Mouse (Mus musculus): ENCODE data around the gene Cdrt4.

DNA sequence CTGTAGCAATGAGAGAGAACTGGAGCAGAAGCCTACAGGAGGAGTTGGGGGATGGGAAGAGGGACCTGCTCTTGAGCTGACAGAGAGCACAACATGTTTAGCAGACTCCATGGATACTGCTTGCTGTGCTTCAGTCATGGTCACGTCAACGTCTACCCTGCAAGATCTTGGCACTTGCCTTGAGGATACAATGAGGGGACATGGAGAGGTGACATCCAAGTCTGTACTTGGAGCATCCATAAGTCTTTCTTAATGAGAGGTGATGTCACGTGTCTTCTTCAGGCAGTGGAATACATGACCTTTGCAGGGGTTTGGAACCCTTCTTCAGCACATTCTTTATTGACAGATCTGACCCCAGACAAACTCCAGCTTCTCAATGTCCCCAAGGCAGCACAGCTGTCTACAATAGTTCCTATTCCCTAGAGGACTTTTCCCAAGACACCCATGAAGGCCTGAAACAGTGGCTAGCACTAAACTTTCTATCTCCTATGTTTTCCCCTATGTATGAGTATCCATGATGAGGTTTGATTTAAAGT is 39.2 kb downstream of the Cdrt4 start:
- TF ChIP-seq HCFC1 (IDR thresholded peaks at IDR 0.05; ENCODE audit: borderline replicate concordance, insufficient read depth, low read length) = no peak
- TF ChIP-seq CHD2 (IDR thresholded peaks at IDR 0.05; ENCODE audit: low read depth, low read length) = no peak
- no peak for TF ChIP-seq ZNF384 (IDR thresholded peaks at IDR 0.05; ENCODE audit: low read depth, low read length)
